Mouse (Mus musculus): ENCODE data around the gene Bach2. TPM values are rescaled to one million over a fixed set of nuclear protein-coding genes. Genes with fewer than 3 reads are reported as not detected.

Gene Bach2
- polyA plus RNA-seq, 1 experiment from 2014 or later = 5.9 TPM

DNA sequence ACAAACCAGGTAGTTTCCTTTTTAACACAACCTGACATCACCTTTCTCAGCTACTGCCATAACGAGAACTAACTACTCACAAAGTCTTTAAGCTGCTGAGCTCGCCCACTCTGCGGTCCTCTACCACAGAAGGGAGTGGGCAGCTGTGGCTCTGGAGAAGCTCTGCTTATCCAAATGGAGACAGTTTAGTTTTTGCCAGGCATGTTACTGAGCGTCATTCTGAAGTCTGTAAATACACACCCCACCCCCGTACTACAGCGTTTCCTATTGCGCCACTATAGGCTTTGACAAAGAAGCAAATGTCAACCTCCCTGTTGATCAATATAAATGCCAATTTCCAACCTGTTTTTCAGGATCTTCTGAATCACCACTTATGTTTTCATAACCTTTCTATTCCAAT lies 39.4 kb upstream of the Bach2 start:
- DNase-seq (ENCODE audit: low spot score) (no peak), ATAC-seq (replicated peaks; ENCODE audit: low FRiP score, low read depth) (no peak)
- Histone ChIP-seq H3K27ac (no peak overlapping the region), H3K27me3 (ENCODE audit: insufficient read depth, low read length) (no peaks in the 10 kb centered on the region), H3K9me3 (replicated peaks; ENCODE audit: low read length) (no peaks in the 10 kb centered on the region), H3K9ac (ENCODE audit: low read depth, low read length) (no peak overlapping the region), H3K4me2 (ENCODE audit: low read length) (no peak overlapping the region), H3K36me3 (ENCODE audit: insufficient read depth, low read length) (no peaks in the 10 kb centered on the region), H3K4me3 (replicated peaks; ENCODE audit: low read depth, low read length) (no peak overlapping the region), H3K4me1 (replicated peaks; ENCODE audit: insufficient read depth, low read length) (no peaks in the 10 kb centered on the region)
- TF ChIP-seq CTCF (IDR thresholded peaks at IDR 0.05; ENCODE audit: low read depth) = no peak
- WGBS = 93% methylated on average over 7 of the region's 7 CpGs

DNA sequence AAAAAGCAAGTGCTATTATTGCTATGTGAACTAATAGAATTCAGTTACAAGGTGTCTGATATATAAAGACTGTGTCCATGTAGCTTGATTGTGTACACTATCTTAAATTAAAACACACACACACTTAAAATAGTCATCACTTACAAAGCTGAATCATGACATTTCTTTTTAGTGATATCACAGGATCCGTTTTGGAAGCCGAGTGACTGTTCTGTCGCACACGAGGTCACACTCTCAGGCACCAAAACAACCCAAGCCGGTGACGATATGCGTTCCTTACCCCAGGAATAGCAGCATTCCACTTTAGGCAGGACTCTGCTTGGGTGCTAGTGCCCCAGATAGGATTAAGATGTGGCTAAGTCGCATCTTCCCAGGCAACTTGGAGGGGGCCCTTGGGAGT lies 37.5 kb upstream of the Bach2 start:
- TF ChIP-seq CTCF (IDR thresholded peaks at IDR 0.05; ENCODE audit: low read depth) = no peak
- no peak overlapping the region for H3K4me2 ChIP-seq (ENCODE audit: low read length)
- no peaks in the 10 kb centered on the region for H3K9me3 ChIP-seq (replicated peaks; ENCODE audit: low read length)
- ATAC-seq (replicated peaks; ENCODE audit: low FRiP score, low read depth) (no peak), DNase-seq (ENCODE audit: low spot score) (no peak)
- H3K36me3 ChIP-seq (ENCODE audit: insufficient read depth, low read length) = no peaks in the 10 kb centered on the region
- 86% methylated on average over 8 of the region's 8 CpGs for WGBS
- no peaks in the 10 kb centered on the region for H3K27me3 ChIP-seq (ENCODE audit: insufficient read depth, low read length)
- H3K9ac ChIP-seq (ENCODE audit: low read depth, low read length) = no peak overlapping the region
- no peak overlapping the region for H3K4me3 ChIP-seq (replicated peaks; ENCODE audit: low read depth, low read length)
- no peaks in the 10 kb centered on the region for H3K4me1 ChIP-seq (replicated peaks; ENCODE audit: insufficient read depth, low read length)
- no peak overlapping the region for H3K27ac ChIP-seq

DNA sequence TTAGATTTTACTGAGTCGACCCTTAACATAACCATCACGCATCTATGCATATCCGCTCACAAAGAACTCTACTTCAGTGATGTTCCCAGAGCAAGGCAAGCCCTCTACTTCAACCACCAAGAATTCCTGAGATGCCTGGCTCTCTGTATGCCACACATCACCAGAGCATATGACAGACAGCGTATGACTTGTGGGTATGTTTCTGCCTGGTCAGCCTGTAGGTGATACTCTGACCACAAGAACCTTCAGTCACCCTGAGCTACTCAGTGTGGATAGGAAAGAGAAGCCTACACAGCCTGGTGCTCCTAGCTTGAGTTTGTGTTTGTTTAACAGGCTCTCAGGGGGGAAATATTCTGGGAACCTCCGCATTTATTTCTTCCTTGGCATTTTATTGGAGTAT lies 36.2 kb upstream of the Bach2 start:
- 89% methylated on average over 5 of the region's 5 CpGs for WGBS
- DNase-seq (ENCODE audit: low spot score) (no peak), ATAC-seq (replicated peaks; ENCODE audit: low FRiP score, low read depth) (no peak)
- no peaks in the 10 kb centered on the region for H3K36me3 ChIP-seq (ENCODE audit: insufficient read depth, low read length)
- no peaks in the 10 kb centered on the region for H3K27me3 ChIP-seq (ENCODE audit: insufficient read depth, low read length)
- H3K9me3 ChIP-seq (replicated peaks; ENCODE audit: low read length) = no peaks in the 10 kb centered on the region
- no peak overlapping the region for H3K9ac ChIP-seq (ENCODE audit: low read depth, low read length)
- no peak overlapping the region for H3K27ac ChIP-seq
- H3K4me2 ChIP-seq (ENCODE audit: low read length) = no peak overlapping the region
- TF ChIP-seq CTCF (IDR thresholded peaks at IDR 0.05; ENCODE audit: low read depth) = no peak
- no peaks in the 10 kb centered on the region for H3K4me1 ChIP-seq (replicated peaks; ENCODE audit: insufficient read depth, low read length)
- no peak overlapping the region for H3K4me3 ChIP-seq (replicated peaks; ENCODE audit: low read depth, low read length)

DNA sequence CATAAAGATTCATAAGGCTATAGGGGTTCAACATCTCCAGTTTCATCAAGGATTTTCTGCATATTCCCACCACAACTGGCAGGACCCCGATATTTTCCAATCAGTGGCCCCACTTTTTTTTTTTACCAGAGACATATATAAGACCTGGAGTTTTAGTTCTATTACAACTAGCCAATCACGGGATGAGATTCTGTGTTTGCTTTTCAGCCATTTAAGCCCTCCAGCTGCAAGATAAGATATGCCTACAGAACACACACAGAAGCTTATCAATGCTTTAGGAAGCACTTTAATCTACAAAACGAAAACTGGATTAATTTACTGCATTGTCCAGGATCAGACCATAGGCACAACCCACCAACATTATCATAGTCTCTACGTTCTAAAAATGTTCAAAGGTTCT lies 33.8 kb upstream of the Bach2 start:
- H3K9me3 ChIP-seq (replicated peaks; ENCODE audit: low read length) = no peaks in the 10 kb centered on the region
- no peak for TF ChIP-seq CTCF (IDR thresholded peaks at IDR 0.05; ENCODE audit: low read depth)
- ATAC-seq (replicated peaks; ENCODE audit: low FRiP score, low read depth) = no peak

DNA sequence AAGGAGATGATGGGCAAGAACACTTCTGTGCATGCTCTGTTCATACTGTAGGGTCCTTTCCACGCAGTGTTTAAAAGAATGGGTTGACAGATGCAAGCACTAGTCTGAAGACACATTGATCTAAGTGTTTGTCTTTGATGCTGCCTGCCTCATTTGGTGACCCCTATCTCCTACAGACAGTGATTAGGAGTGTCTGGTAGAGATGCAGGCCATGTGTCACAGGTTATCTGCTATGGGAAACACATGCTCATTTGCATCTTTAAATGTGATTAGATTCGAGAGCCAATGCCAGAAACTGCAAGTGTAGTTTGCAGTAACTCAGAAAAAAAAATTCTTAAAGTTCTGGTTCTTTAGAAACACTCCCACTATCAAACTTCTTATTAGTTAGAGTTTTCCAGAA lies 32.8 kb upstream of the Bach2 start:
- no peaks in the 10 kb centered on the region for H3K9me3 ChIP-seq (replicated peaks; ENCODE audit: low read length)
- H3K27me3 ChIP-seq (ENCODE audit: insufficient read depth, low read length) = no peaks in the 10 kb centered on the region
- no peak for DNase-seq (ENCODE audit: low spot score)
- 60% methylated on average over 2 of the region's 2 CpGs for WGBS
- H3K4me1 ChIP-seq (replicated peaks; ENCODE audit: insufficient read depth, low read length) = no peaks in the 10 kb centered on the region
- no peak for TF ChIP-seq CTCF (IDR thresholded peaks at IDR 0.05; ENCODE audit: low read depth)
- H3K9ac ChIP-seq (ENCODE audit: low read depth, low read length) = no peak overlapping the region
- no peak overlapping the region for H3K4me3 ChIP-seq (replicated peaks; ENCODE audit: low read depth, low read length)
- H3K36me3 ChIP-seq (ENCODE audit: insufficient read depth, low read length) = no peaks in the 10 kb centered on the region
- H3K27ac ChIP-seq = no peak overlapping the region
- H3K4me2 ChIP-seq (ENCODE audit: low read length) = no peak overlapping the region
- no peak for ATAC-seq (replicated peaks; ENCODE audit: low FRiP score, low read depth)

More for the DNA sequence above, 33.8 kb upstream of the Bach2 start:
- Histone ChIP-seq H3K36me3 (ENCODE audit: insufficient read depth, low read length) (no peaks in the 10 kb centered on the region), H3K27ac (no peak overlapping the region), H3K4me1 (replicated peaks; ENCODE audit: insufficient read depth, low read length) (no peaks in the 10 kb centered on the region), H3K9ac (ENCODE audit: low read depth, low read length) (no peak overlapping the region), H3K4me2 (ENCODE audit: low read length) (no peak overlapping the region), H3K4me3 (replicated peaks; ENCODE audit: low read depth, low read length) (no peak overlapping the region), H3K27me3 (ENCODE audit: insufficient read depth, low read length) (no peaks in the 10 kb centered on the region)
- no peak for DNase-seq (ENCODE audit: low spot score)
- WGBS = 93% methylated on average over 4 of the region's 4 CpGs

DNA sequence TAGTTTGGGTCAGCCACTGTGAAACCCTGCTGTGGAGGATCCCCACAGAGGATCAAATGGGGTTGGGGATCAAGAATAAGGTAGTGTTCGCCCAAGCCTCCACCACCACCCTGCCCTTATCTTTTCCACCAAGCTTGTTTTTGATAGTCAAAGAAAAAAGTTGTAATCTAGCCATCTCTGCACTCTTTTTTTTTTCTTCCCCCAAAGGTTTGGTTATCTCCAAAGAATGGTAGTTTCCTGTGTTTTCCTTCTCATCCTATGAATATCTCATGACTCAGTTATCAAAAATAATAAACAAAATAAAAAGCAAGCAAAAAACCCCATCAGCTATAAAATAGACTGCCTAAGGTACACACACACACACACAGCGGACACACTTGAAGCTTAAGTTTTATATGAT lies 28.6 kb upstream of the Bach2 start:
- Histone ChIP-seq H3K4me3 (replicated peaks; ENCODE audit: low read depth, low read length) (no peak overlapping the region), H3K4me2 (ENCODE audit: low read length) (no peak overlapping the region), H3K9ac (ENCODE audit: low read depth, low read length) (no peak overlapping the region), H3K36me3 (ENCODE audit: insufficient read depth, low read length) (no peaks in the 10 kb centered on the region), H3K4me1 (replicated peaks; ENCODE audit: insufficient read depth, low read length) (no peaks in the 10 kb centered on the region), H3K27me3 (ENCODE audit: insufficient read depth, low read length) (no peaks in the 10 kb centered on the region), H3K27ac (no peak overlapping the region), H3K9me3 (replicated peaks; ENCODE audit: low read length) (no peaks in the 10 kb centered on the region)
- no peak for DNase-seq (ENCODE audit: low spot score)
- no peak for ATAC-seq (replicated peaks; ENCODE audit: low FRiP score, low read depth)
- WGBS = 96% methylated on average over 2 of the region's 2 CpGs
- no peak for TF ChIP-seq CTCF (IDR thresholded peaks at IDR 0.05; ENCODE audit: low read depth)

DNA sequence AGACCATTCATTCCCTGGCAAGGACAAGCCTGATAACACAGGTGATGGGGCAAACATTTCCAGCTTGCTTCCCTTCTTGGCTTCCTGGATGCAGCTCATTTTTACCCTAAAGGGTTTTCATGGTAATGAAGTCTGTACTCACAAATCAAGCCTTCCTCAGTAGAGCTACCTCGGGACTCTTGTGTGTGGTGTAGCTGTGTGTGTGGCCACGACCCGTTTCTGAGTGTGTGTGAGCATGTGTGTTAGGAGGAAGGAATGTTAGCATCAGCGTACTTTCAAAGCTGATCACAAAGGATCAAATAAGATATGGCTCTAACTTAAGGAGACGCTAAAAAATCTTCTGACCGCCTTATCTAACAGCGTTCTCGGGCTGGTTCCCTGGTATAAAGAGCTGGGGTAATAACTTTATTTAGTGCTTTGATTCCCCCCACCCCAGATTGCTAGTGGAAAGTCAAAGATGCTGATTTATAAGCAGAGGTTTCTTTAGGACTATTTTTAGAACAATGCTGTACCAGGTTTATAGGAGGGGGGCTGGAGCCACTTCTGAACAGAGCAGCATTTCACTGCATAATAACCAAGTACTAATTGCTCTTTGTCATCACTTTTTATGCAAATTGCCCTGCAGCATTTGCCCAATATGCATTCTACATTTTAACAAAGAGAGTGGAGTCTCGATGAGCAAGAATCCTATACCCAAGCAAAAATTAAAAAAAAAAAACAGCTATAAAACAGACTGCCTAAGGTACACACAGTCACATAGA lies 28.0 kb upstream of the Bach2 start:
- H3K4me3 ChIP-seq (replicated peaks; ENCODE audit: low read depth, low read length) = no peak overlapping the region
- ATAC-seq (replicated peaks; ENCODE audit: low FRiP score, low read depth) = no peak
- no peaks in the 10 kb centered on the region for H3K9me3 ChIP-seq (replicated peaks; ENCODE audit: low read length)
- no peak overlapping the region for H3K27ac ChIP-seq
- H3K27me3 ChIP-seq (ENCODE audit: insufficient read depth, low read length) = no peaks in the 10 kb centered on the region
- TF ChIP-seq CTCF (IDR thresholded peaks at IDR 0.05; ENCODE audit: low read depth) = no peak
- DNase-seq (ENCODE audit: low spot score) = no peak
- no peaks in the 10 kb centered on the region for H3K4me1 ChIP-seq (replicated peaks; ENCODE audit: insufficient read depth, low read length)
- no peaks in the 10 kb centered on the region for H3K36me3 ChIP-seq (ENCODE audit: insufficient read depth, low read length)
- H3K4me2 ChIP-seq (ENCODE audit: low read length) = no peak overlapping the region
- 63% methylated on average over 9 of the region's 9 CpGs for WGBS
- H3K9ac ChIP-seq (ENCODE audit: low read depth, low read length) = no peak overlapping the region
